Comparison of ENCODE assay signal across 27 mouse cellular contexts in the genomic region with DNA sequence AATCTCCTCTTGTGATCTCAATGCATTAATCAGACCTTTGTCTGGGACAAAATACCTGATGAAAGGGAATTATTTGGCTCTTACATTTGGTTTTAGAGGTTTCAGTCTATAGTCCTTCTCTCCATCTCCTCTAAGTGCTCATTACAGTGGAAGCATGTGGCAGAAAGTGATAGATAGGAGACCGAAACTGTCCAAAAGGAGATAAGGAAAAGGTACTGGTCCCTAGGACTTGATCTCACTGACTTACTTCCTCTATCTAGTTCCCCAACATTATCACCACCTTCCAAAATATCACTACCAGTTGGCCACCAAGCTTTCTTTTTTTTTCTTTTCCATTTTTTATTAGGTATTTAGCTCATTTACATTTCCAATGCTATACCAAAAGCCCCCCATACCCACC. TPM values are rescaled to one million over a fixed set of nuclear protein-coding genes. Genes with fewer than 3 reads are reported as not detected.
"Had no signal": no experiment of that assay in that cellular context is flagged by ENCODE, and none has a peak within 500 bp of the region (broad histone marks: within the 10 kb centered on the region; RNA-seq: fewer than 3 reads in every experiment).

No protein-coding gene starts in this region.

- H3K4me3 ChIP-seq: limb, embryonic 12.5 days; limb, embryonic 15.5 days; lung, embryonic 15.5 days; megakaryocyte, embryonic 14.5 days had no signal

- H3K27ac ChIP-seq: limb, embryonic 12.5 days; limb, embryonic 15.5 days; lung, embryonic 15.5 days; macrophage; stomach, postnatal 0 days had no signal

- H3K9ac ChIP-seq: limb, embryonic 12.5 days; limb, embryonic 15.5 days; lung, embryonic 15.5 days had no signal

- H3K36me3 ChIP-seq: limb, embryonic 12.5 days; limb, embryonic 15.5 days; lung, embryonic 15.5 days had no signal

- H3K9me3 ChIP-seq: limb, embryonic 12.5 days; limb, embryonic 15.5 days; lung, embryonic 15.5 days; megakaryocyte, embryonic 14.5 days had no signal

- H3K4me2 ChIP-seq: limb, embryonic 12.5 days; limb, embryonic 15.5 days; lung, embryonic 15.5 days; midbrain, embryonic 11.5 days had no signal

- DNase-seq: kidney, adult 18-20 months; kidney, adult 9 months; kidney, postnatal 14 days; kidney, postnatal 4 days; lung, adult 18-20 months; lung, postnatal 10 days; midbrain, embryonic 14.5 days; right cerebral cortex, postnatal 14 days; right cerebral cortex, postnatal 4 days; thymus, adult 2 months; thymus, postnatal 14 days had no signal

- H3K27me3 ChIP-seq: limb, embryonic 12.5 days; limb, embryonic 15.5 days; lung, embryonic 15.5 days; megakaryocyte, embryonic 14.5 days had no signal

- ATAC-seq: inflammation-experienced regulatory T-cells, adult 6 months; intestine, embryonic 16.5 days had no signal

- H3K4me1 ChIP-seq: limb, embryonic 12.5 days; limb, embryonic 15.5 days; lung, embryonic 15.5 days; megakaryocyte, embryonic 14.5 days had no signal

RNA-seq across cellular contexts. Expression of gene Retnlg, which starts 38.8 kb away (rescaled TPM):
- total RNA-seq: layer of hippocampus, adult 18-20 months; layer of hippocampus, postnatal 14 days; left cerebral cortex, adult 8-10 months; left cerebral cortex, postnatal 36 days; midbrain, postnatal 0 days had no signal
- polyA plus RNA-seq: inflammation-experienced regulatory T-cells, adult 6 months; limb, embryonic 12.5 days; midbrain, embryonic 11.5 days; neural tube, embryonic 11.5 days; neural tube, embryonic 14.5 days had no signal
